Comparison of ENCODE assay signal across 20 mouse cellular contexts in the genomic region with DNA sequence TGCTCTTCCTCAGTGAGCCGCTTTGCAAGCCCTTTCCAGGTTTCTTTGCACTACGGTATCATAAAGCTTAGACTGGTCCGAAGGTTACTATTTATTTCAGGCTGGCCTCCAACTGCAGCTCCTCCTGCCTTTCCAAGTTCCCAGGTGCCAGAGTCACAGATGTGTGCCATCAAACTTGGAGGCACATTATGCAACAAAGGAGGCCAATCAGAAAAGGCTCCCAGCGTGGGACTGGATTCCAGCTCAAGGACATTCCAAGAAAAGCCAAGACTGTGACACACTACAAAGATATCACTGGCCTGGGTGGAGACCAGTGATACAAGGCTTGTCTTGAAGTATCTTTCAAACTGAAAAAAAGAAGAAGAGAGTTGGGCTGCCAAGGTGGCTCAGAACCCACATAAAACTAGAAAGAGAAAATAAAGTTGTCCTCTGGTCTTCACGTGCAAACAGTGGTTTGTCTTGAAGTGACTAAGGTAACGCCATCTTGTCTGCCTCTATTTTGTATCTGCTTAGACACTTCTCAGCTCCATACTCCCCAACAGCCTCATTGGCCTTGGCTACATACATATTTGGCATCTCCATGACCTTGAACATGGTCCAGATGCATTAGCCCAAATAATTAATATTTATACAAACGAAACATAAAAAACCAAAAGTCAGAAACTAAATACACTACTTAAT. TPM values are rescaled to one million over a fixed set of nuclear protein-coding genes. Genes with fewer than 3 reads are reported as not detected.
DNase-seq lines count a peak whose midpoint lies in the region; ATAC-seq and TF ChIP-seq lines count a peak whose summit lies in the region.
"Had no signal": no experiment of that assay in that cellular context is flagged by ENCODE, and none has a peak within 500 bp of the region (broad histone marks: within the 10 kb centered on the region; RNA-seq: fewer than 3 reads in every experiment).

No protein-coding gene starts in this region.

- H3K36me3 ChIP-seq in liver, adult 2 months (ENCODE audit: control insufficient read depth, insufficient read depth, low read length) = peaks cover 8% of the 10 kb centered on the region
- peaks cover 19% of the 10 kb centered on the region for H3K36me3 ChIP-seq in liver, embryonic 11.5 days (ENCODE audit: control insufficient read depth, insufficient read depth, low read length)
- peaks cover 19% of the 10 kb centered on the region for H3K36me3 ChIP-seq in splenic B cell, adult 2 months (ENCODE audit: control insufficient read depth, insufficient read depth, low read length, poor library complexity, severe bottlenecking)

- TF ChIP-seq POLR2A in liver, adult 2 months (IDR thresholded peaks at IDR 0.05; ENCODE audit: extremely low read depth, insufficient read depth, low read length) = no peak

- 56% methylated on average over 7 of the region's 7 CpGs for WGBS in liver, adult 2 months
- 90% methylated on average over 7 of the region's 7 CpGs for WGBS in liver, embryonic 11.5 days

- H3K79me2 ChIP-seq in liver, adult 2 months (ENCODE audit: control insufficient read depth, insufficient read depth, low read length) = peaks cover 13% of the 10 kb centered on the region; the same call in 1 of the 2 replicates

- H3K9me3 ChIP-seq in liver, embryonic 11.5 days (ENCODE audit: control insufficient read depth, low read length) = no peaks in the 10 kb centered on the region
- H3K9me3 ChIP-seq: forebrain, embryonic 13.5 days; limb, embryonic 10.5 days; liver, embryonic 13.5 days; megakaryocyte, embryonic 14.5 days had no signal

- no peak for TF ChIP-seq CTCF in liver, adult 2 months (IDR thresholded peaks at IDR 0.05; ENCODE audit: low read depth, low read length)

- H3K4me2 ChIP-seq in liver, embryonic 11.5 days = no peak overlapping the region
- H3K4me2 ChIP-seq: forebrain, embryonic 13.5 days; liver, embryonic 13.5 days had no signal

- no peak overlapping the region for H3K9ac ChIP-seq in liver, adult 2 months (ENCODE audit: low read depth, low read length)
- no peak overlapping the region for H3K9ac ChIP-seq in liver, embryonic 11.5 days (ENCODE audit: low read depth, low read length)
- H3K9ac ChIP-seq: forebrain, embryonic 13.5 days; liver, embryonic 13.5 days had no signal

- no peaks in the 10 kb centered on the region for H3K27me3 ChIP-seq in liver, adult 2 months (ENCODE audit: control insufficient read depth, insufficient read depth, low read length)
- H3K27me3 ChIP-seq in liver, embryonic 11.5 days (replicated peaks; ENCODE audit: control insufficient read depth, insufficient read depth, low read length) = no peaks in the 10 kb centered on the region
- H3K27me3 ChIP-seq in splenic B cell, adult 2 months (ENCODE audit: control insufficient read depth, insufficient read depth, low read length, poor library complexity, severe bottlenecking) = no peaks in the 10 kb centered on the region
- H3K27me3 ChIP-seq: CH12.LX; forebrain, embryonic 13.5 days; liver, embryonic 13.5 days; megakaryocyte, embryonic 14.5 days had no signal

- no peak overlapping the region for H3K27ac ChIP-seq in liver, adult 2 months (replicated peaks; ENCODE audit: insufficient read depth, low read depth, low read length)
- H3K27ac ChIP-seq in liver, embryonic 11.5 days (ENCODE audit: low read depth, low read length) = no peak overlapping the region
- H3K27ac ChIP-seq: forebrain, embryonic 13.5 days; kidney, postnatal 0 days; layer of hippocampus, adult 2 months; left cerebral cortex, adult 2 months; limb, embryonic 10.5 days; liver, embryonic 13.5 days had no signal

- DNase-seq in adrenal gland, postnatal 10 days = peak; percentile 52
- no peak for DNase-seq in adrenal gland, adult 18-20 months (ENCODE audit: low spot score in 2 of 2)
- DNase-seq in liver, adult 2 months (ENCODE audit: extremely low read depth, low read depth, low spot score) = peak; percentile 61
- no peak for DNase-seq in liver, embryonic 11.5 days (ENCODE audit: low spot score)
- DNase-seq in ZHBTc4 (ENCODE audit: low read depth, low spot score) = peak; percentile 72
- DNase-seq in splenic B cell, adult 2 months (ENCODE audit: low read depth, low spot score) = peak; percentile 31
- DNase-seq in layer of hippocampus, postnatal 10 days (ENCODE audit: low spot score in 2 of 2) = no peak
- DNase-seq: cerebellum, postnatal 36 days; liver, embryonic 13.5 days; right cerebral cortex, adult 18-20 months; thymus, postnatal 25 days had no signal

- peaks cover 4% of the 10 kb centered on the region for H3K4me1 ChIP-seq in liver, adult 2 months (ENCODE audit: control insufficient read depth, insufficient read depth, low read length)
- H3K4me1 ChIP-seq in liver, embryonic 11.5 days (replicated peaks; ENCODE audit: control insufficient read depth, insufficient read depth, low read length) = peaks cover 20% of the 10 kb centered on the region

- ATAC-seq in liver, embryonic 11.5 days (replicated peaks; ENCODE audit: low FRiP score) = no peak
- no peak for ATAC-seq in cerebellum, adult (ENCODE audit: insufficient number of reproducible peaks, low FRiP score, low TSS enrichment)
- ATAC-seq: forebrain, embryonic 13.5 days; midbrain, embryonic 16.5 days had no signal

- no peak overlapping the region for H3K4me3 ChIP-seq in liver, adult 2 months (ENCODE audit: insufficient read depth, low read depth, low read length)
- H3K4me3 ChIP-seq in liver, embryonic 11.5 days (ENCODE audit: low read depth, low read length) = no peak overlapping the region
- H3K4me3 ChIP-seq: forebrain, embryonic 13.5 days; layer of hippocampus, adult 2 months; left cerebral cortex, adult 2 months; limb, embryonic 10.5 days; liver, embryonic 13.5 days had no signal

RNA-seq across cellular contexts. Expression of gene Fbxl18, which starts 2.5 kb away (rescaled TPM):
- total RNA-seq in adrenal gland, postnatal 10 days (2021) = 10 to 100 TPM in 1 of 2 experiments, 1 to 10 TPM in 1; 9.4 to 12.7 TPM
- 1 to 10 TPM; 8.0 to 9.5 TPM for total RNA-seq in adrenal gland, adult 18-20 months (2021)
- total RNA-seq in liver, adult 2 months (2014; rRNA removed) = 1.5 and 2.4 TPM in 2 replicates
- 9.3 and 10.6 TPM in 2 replicates for polyA plus RNA-seq in liver, adult 2 months (2012; rRNA removed)
- polyA plus RNA-seq in liver, embryonic 11.5 days (2014; fragmentation: Nextera tagmentation; extraction: Ambion mirVana) = 6.7 TPM in 2 replicates
- total RNA-seq in layer of hippocampus, postnatal 10 days (2021) = 10 to 100 TPM; 38.5 to 40.1 TPM

RNA-seq across cellular contexts. Expression of gene Actb, which starts 8.8 kb away (rescaled TPM):
- 1,000 to 10,000 TPM; 2,913 to 2,936 TPM for total RNA-seq in adrenal gland, postnatal 10 days (2021)
- total RNA-seq in adrenal gland, adult 18-20 months (2021) = 1,000 to 10,000 TPM; 2,759 to 3,567 TPM
- total RNA-seq in liver, adult 2 months (2014; rRNA removed) = 726 and 988 TPM in 2 replicates
- polyA plus RNA-seq in liver, adult 2 months (2012; rRNA removed) = 1,363 and 1,398 TPM in 2 replicates
- 11,958 and 12,749 TPM in 2 replicates for polyA plus RNA-seq in liver, embryonic 11.5 days (2014; fragmentation: Nextera tagmentation; extraction: Ambion mirVana)
- total RNA-seq in layer of hippocampus, postnatal 10 days (2021) = 1,000 to 10,000 TPM; 4,137 to 4,167 TPM

Comparison
In these comparisons a context has a peak if more than half of its experiments do, and no peak if none do; other contexts are left out.
1. DNase-seq: peak in adrenal gland, postnatal 10 days (single experiment), liver, adult 2 months (single experiment), ZHBTc4 (single experiment) and splenic B cell, adult 2 months (single experiment); none in adrenal gland, adult 18-20 months (0 of 2), liver, embryonic 11.5 days (single experiment) and layer of hippocampus, postnatal 10 days (0 of 2).